Mouse (Mus musculus) spleen, adult 18-20 months (tissue): ENCODE data around the gene Sept5.
A peak's percentile ranks its signal among the peaks of the same experiment; 100 is the strongest.

ENCODE experiments used
- DNase-seq, 2 experiments: peaks; one replicate each; pipeline ENCODE4 v3.0.0; 2022; ENCODE audit warnings: mixed read lengths in 2 of 2

Sept5 gene

GRCm38 (mm10) chr16:18632059-18632458 is 2.3 kb upstream of the Sept5 start:
- DNase-seq, result no peak

DNA sequence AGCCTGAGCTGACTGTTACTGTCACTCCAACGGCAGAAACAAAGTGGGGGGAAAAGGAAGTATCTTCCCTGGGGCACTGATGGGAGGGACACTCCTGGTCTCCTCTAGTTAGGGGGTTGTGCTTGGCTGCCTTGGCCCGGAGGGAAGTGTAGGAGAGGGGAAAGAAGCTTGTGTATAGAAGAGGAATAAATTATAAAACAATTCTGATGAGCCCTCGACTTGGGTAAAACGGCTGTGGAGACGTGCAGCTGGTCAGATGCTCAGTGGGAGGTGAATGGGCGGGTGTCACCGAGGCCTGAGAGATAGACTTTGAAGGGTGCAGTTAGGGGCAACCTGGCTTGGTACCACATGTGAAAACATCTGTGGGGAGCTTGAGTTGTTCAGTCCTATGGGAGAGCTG is 1.4 kb upstream of the Sept5 start:
- DNase-seq, result no peak

DNA sequence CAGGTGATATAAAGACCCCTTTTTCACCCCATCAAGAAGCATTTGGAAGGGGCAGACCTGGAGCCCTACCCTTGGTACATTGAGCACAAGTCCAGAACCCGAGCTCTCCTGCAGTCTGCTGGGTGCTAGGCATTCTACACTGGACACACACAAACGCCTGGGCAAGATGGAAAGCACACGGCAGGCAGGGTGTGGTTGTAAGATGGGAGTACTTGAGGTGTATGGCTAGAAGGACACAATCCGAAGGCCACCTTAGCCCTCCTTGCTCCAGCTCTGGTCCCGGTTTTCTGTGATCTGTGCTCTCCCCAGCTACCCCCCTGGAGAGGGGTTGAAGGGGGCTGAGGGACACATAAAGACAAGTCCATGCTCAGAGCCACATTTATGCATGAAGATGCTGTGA is 537 bp upstream of the Sept5 start:
- no peak for DNase-seq

GRCm38 (mm10) chr16:18628948-18629340 is 810 bp downstream of the Sept5 start:
- no peak for DNase-seq

- DNase-seq, result no peak
Measured at GRCm38 (mm10) chr16:18628206-18628947, 1.4 kb downstream of the Sept5 start.

GRCm38 (mm10) chr16:18627163-18627562 is 2.6 kb downstream of the Sept5 start:
- DNase-seq, result no peak

DNA sequence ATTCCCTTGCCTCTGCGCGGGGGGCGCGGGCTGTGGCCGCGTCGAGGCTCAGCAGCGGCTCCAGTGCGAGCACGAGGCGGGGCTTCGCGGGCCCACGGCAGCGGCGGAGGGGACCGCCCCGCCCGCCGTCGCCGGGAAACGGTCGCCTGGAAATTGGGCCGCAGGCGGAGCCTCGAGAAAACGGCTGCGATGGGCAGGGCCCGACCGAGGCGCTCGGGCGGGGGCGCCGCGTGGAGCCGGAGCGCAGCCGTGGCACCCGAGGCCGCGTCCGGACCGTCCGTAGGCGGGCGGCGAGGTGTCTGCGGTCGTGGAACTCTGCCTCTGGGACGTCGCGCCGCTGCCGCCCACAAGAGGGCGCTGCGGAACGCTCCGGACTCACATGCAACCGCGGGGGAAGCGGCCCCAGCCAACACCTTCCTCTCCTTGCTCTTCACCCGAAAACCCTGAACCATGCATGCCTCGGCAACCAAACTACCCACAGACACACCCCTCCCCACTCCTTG is 3.3 kb downstream of the Sept5 start, which contains the start of gene Gm49601:
Gene Gm49601 (minus strand): TSS at position 52 of the 503 bp plus-strand sequence.
- DNase-seq, result peak; percentile 59 to 78

DNA sequence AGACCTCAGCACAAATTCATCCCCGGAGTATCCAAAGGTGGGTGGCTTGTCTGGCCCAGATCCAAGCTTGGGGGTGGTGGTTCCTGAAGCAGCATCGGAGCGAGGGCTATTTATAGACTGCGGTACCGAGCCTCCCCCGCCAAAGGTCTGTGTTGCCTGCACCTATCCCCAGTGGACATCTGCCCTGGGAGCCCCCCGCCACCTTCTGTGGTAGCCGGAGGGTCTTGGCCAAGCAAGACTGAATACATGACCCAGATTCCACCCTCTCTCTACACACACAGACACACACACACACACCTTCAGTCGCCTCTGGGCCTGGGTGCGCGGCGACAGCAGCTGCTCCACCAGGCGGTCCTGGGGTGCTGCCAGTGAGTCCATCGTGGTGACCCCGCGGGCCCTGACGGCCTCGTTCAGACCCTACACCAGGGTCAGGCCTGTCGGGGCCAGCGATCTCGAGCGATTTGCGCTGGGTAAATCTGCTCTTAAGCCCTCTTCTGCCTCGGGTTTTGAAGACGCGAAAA is 3.9 kb downstream of the Sept5 start:
- DNase-seq, result no peak

DNA sequence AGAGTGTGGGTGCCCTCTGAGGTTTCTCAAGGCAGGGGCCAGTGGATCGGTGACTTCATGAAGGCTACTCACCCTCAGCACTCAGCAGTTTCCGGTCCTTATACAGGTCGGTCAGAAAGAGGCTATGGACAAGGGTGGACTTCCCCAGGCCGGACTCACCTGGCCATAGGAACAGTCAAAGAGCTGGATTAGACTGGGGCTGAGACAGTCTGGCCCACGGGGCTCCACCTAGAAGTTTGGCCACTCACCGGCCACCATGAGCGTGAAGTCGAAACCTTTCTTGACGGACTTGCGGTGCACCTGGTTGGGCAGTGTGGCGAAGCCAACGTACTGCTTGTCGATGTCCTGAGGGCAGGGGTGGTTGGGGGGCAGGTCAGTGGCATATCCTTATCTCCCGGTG is 4.7 kb downstream of the Sept5 start:
- no peak for DNase-seq

GRCm38 (mm10) chr16:18624641-18625040 is 5.1 kb downstream of the Sept5 start:
- DNase-seq, result no peak

GRCm38 (mm10) chr16:18623751-18624540 is 5.8 kb downstream of the Sept5 start:
- no peak for DNase-seq

DNA sequence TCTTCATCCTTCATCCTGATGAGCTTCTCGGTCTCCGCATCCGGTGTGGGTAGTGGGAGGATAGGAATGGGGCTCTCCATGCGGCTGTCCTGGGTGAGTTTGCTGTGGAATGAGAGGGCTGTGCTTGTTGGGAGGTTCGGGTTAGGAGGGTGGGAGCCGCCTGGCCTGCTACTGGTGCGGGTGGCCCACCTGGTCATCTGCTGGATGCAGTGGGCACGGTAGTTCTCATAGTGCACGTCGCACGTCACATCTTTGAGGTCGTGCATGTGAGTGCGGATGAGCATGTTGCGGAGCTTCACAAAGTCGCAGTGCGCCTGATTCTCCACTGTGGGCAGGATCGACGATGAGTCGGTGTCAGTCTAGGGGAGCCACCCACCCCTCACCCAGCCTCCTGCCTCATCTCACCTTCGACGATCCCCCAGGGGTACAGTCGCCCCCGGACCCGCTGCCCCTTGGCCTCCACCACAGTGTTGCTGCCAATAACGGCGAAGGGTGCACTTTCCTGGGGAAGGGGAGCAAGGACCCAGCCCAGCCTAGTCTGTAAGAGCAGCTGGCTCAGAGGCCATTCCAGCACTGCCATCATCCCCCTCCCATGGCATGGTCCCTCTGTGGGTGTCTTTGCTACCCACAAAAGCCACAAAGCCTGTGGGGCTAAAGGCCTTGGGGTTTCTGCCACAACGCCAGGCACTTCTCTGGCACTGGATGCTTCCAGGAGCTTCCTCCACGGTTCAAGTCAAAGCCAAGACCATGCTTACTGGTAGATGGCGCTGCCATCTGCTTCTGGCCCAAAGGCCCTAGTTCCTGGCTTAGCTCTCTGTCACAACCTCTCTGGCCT is 6.6 kb downstream of the Sept5 start:
- DNase-seq, result no peak

DNA sequence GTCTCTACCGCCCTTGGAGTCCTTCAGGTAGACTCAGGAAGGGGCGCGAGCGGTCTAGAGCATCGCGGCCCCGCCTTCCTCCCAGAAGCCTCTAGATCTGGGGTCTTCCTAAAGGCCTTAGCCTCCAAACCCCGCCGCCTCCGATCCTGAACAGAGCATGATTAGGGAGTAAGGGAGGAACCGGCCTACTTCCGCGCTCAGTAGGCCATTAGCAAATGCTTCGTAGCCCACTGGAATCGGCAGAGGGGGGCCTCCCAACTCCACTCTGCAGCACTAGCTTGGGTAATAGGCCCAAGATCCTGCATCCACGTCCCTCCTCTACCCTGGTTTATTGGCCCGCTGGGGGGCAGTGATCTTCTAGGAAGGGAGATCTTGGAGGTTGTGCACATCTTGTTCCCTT is 7.7 kb downstream of the Sept5 start, which contains the start of gene Gp1bb:
Gene Gp1bb (minus strand): TSS at position 385 of the 400 bp plus-strand sequence.
- no peak for DNase-seq

DNA sequence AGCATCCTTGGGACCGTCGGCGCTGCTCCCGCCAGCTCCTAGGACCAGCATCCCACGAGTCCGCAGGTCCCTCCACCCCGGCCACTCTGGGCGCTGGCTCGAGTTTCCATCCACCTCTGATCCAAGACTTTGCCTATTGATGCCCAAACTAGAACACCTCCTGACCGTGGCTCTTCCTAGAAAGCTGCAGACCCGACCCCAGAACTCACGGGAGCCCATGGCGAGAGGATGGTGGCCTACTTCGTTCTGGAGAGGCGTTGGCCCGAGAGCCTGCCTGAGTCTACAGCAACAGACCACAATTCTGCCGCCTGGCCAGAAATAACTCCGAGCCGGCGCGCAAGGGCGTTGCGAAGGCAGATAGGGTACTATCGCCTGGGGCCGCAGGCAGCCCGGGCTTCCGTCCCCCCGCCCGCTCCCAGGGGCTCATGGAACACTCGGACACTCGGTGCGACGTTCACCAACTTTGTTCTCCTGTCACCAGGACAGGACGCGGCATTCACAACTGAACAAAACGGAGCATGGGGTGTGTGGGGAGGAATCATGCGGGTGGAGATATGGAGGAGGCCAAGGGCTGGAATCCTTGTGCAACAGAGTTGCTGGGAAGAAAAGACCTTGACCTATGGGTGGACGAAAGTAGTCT is 8.3 kb downstream of the Sept5 start:
- DNase-seq, result no peak

DNA sequence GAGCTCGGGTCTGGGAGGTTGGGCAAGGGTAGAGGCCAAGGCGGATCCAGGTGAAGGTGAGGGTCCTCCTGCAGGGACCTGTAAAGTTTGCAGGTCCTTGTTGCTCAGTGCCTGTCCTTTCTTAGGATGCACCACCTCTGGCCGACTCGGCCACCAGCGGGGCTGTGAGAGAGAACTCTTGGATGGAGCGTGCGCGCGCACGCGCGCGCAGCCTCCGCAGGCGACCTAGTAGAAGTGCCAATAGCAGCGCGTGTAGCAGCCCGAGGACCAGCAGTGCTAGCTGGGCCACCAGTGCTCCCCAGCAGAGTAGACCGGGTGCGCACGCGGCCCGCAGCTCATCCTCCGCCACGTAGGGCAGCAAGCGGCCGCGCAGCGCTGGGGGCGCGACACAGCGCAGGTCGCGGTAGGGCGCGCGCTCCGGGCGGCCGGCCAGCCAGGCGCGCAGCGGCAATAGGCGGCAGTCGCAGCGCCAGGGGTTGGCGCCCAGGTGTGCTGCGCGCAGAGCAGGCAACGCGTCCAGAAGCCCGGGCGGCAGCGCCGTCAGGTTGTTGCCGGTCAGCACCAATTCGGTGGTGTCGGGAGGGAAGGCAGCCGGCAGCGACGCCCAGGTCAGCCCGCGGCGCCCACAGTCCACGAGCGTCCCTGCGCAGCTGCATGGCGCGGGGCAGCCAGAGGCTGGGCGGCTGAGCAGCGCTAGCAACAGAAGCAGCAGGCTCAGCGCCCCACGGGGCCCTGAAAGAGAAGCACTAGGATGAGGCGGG is 9.0 kb downstream of the Sept5 start:
- DNase-seq, result no peak

GRCm38 (mm10) chr16:18620201-18620600 is 9.6 kb downstream of the Sept5 start:
- DNase-seq, result no peak

DNA sequence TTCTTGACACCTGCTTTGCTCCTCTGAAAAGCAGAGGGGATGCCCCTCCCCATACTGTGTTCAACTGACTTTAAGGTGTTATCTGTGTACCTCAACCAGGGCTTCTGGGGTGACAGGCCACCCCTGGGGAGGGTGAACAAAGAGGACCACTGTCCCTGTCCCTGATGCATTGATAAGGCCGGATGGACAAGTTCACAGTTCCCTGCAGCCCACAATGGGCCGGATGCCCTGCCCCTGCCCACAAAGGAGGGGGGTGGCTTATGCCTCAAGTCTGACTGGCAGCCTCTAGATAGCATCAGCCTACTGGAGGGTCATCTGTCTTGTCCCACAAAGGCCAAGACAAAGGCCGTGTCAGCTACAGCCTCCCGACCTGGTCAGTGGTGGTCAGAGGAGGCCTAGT is 10.6 kb downstream of the Sept5 start:
- DNase-seq, result no peak

GRCm38 (mm10) chr16:18618297-18618696 is 11.5 kb downstream of the Sept5 start:
- no peak for DNase-seq

DNA sequence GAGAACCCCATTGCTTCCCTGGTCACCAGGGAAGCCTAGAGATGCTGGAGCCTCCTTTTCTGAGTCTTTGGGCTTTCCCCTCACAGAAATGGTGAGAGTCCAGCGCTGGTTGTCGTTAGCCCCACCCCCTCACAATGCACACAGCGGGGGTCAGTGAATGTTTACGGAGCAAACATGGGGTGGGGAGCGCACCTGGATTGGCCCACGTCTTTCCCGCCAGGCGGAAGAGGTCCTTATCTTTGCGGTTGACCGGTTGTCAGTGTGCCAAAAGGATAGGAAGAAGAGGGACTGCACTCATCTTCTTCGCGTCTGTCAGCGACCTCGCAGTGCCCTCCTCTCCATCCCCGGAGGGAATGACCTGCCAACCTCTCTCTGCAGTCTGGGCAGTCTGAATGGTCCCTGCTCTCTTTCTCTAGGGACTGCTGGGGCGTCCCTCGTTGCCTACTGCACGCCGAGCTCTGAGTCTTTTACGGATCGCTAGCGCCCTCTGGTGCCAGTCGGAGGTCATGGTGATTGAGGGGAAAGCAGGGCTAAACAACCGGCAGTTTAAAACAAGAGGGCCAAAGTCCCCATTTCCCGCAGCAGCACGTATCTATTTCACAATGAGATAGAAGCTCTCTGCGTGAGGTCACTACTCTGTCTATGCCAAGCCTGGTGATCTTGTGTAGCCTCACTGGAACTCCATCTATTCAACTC is 12.2 kb downstream of the Sept5 start:
- peak; percentile 58 to 83 for DNase-seq

- no peak for DNase-seq
Measured at GRCm38 (mm10) chr16:18613301-18613700, 16.5 kb downstream of the Sept5 start.

- DNase-seq, result no peak
Measured at GRCm38 (mm10) chr16:18611752-18612151, 18.0 kb downstream of the Sept5 start.
